Mouse (Mus musculus) intestine, embryonic 15.5 days (tissue): ENCODE measurements at regions not wholly inside any gene's neighbourhood (a gene's known extent, or its start where the extent isn't known, plus 50 kb on each side); places are given as distances from the start of the nearest gene placed in this dataset.

Experiments
- ATAC-seq: fragments of 200-750 bp; cut with Nextera tagmentation; 2 replicates; pipeline ENCODE4 v1.8.0; 2017; ENCODE audit warnings: moderate TSS enrichment, moderate library complexity
- H3K27ac ChIP-seq: fragments of 300-500 bp; sonication (generic); 2 replicates; pipeline ENCODE4 v1.5.1; 2015; ENCODE audit warnings: mild to moderate bottlenecking, inconsistent platforms
- H3K27me3 ChIP-seq: fragments of 300-500 bp; sonication (generic); replicated peaks from 2 replicates; pipeline ENCODE4 v1.6.1; 2015; ENCODE audit warnings: inconsistent platforms
- H3K36me3 ChIP-seq: fragments of 300-500 bp; sonication (generic); 2 replicates; pipeline ENCODE4 v1.6.1; 2015; ENCODE audit warnings: inconsistent platforms
- H3K4me1 ChIP-seq: fragments of 300-500 bp; sonication (generic); replicated peaks from 2 replicates; pipeline ENCODE4 v1.6.1; 2015; ENCODE audit warnings: inconsistent platforms
- H3K4me2 ChIP-seq: fragments of 300-500 bp; sonication (generic); replicated peaks from 2 replicates; pipeline ENCODE4 v1.6.1; 2015; ENCODE audit warnings: mild to moderate bottlenecking, inconsistent platforms
- H3K4me3 ChIP-seq: fragments of 300-500 bp; sonication (generic); replicated peaks from 2 replicates; pipeline ENCODE4 v1.5.1; 2015; ENCODE audit warnings: inconsistent platforms
- H3K9ac ChIP-seq: fragments of 300-500 bp; sonication (generic); 2 replicates; pipeline ENCODE4 v1.6.1; 2015; ENCODE audit warnings: inconsistent platforms
- H3K9me3 ChIP-seq: fragments of 300-500 bp; sonication (generic); 2 replicates; pipeline ENCODE4 v1.6.1; 2016; ENCODE audit warnings: inconsistent platforms
- WGBS: fragments of 180-500 bp; shearing (Covaris S2); methylation state at CpG from one replicate; pipeline ENCODE4 v1.1.7; 2015; 5-methylcytosine and 5-hydroxymethylcytosine counted together

GRCm38 (mm10) chrX:12219474-12219873 lies 59.3 kb upstream of the Bcor start:
- Histone ChIP-seq H3K9me3 (no peaks in the 10 kb centered on the region), H3K4me3 (no peak overlapping the region), H3K4me1 (no peaks in the 10 kb centered on the region), H3K36me3 (no peaks in the 10 kb centered on the region), H3K9ac (no peak overlapping the region), H3K4me2 (no peak overlapping the region), H3K27me3 (no peaks in the 10 kb centered on the region), H3K27ac (no peak overlapping the region)
- no peak for ATAC-seq
- 69% methylated on average over 8 of the region's 8 CpGs for WGBS

- no peak for ATAC-seq
- H3K4me1 ChIP-seq = no peaks in the 10 kb centered on the region
Measured at GRCm38 (mm10) chrX:12224314-12224713, 64.2 kb upstream of the Bcor start.

GRCm38 (mm10) chrX:12225116-12225891 lies 65.1 kb upstream of the Bcor start:
- no peak overlapping the region for H3K27ac ChIP-seq
- H3K27me3 ChIP-seq = 0 out of 2 replicates have a peak, but pooled peaks cover 5% of the 10 kb centered on the region
- no peaks in the 10 kb centered on the region for H3K4me1 ChIP-seq
- no peak overlapping the region for H3K4me3 ChIP-seq
- peak overlapping the region; percentile 41 for H3K4me2 ChIP-seq
- no peak overlapping the region for H3K9ac ChIP-seq
- ATAC-seq = no peak
- 11% methylated on average over 19 of the region's 19 CpGs for WGBS
- no peaks in the 10 kb centered on the region for H3K9me3 ChIP-seq
- H3K36me3 ChIP-seq = no peaks in the 10 kb centered on the region

More at GRCm38 (mm10) chrX:12224314-12224713, 64.2 kb upstream of the Bcor start:
- 72% methylated on average over 4 of the region's 4 CpGs for WGBS
- H3K9me3 ChIP-seq = no peaks in the 10 kb centered on the region
- no peak overlapping the region for H3K4me3 ChIP-seq
- H3K27me3 ChIP-seq = 0 out of 2 replicates have a peak, but pooled peaks cover 5% of the 10 kb centered on the region
- no peaks in the 10 kb centered on the region for H3K36me3 ChIP-seq
- no peak overlapping the region for H3K4me2 ChIP-seq
- H3K27ac ChIP-seq = no peak overlapping the region
- no peak overlapping the region for H3K9ac ChIP-seq

GRCm38 (mm10) chrX:12225892-12226206 lies 65.7 kb upstream of the Bcor start:
- H3K27me3 ChIP-seq = 0 out of 2 replicates have a peak, but pooled peaks cover 5% of the 10 kb centered on the region
- no peaks in the 10 kb centered on the region for H3K4me1 ChIP-seq
- no peak overlapping the region for H3K9ac ChIP-seq
- peak overlapping the region; percentile 41; the same call in 1 of the 2 replicates for H3K4me2 ChIP-seq
- H3K36me3 ChIP-seq = no peaks in the 10 kb centered on the region
- WGBS = 26% methylated on average over 3 of the region's 3 CpGs
- no peaks in the 10 kb centered on the region for H3K9me3 ChIP-seq
- ATAC-seq = no peak
- no peak overlapping the region for H3K4me3 ChIP-seq
- H3K27ac ChIP-seq = no peak overlapping the region

- Histone ChIP-seq H3K4me3 (no peak overlapping the region), H3K36me3 (no peaks in the 10 kb centered on the region), H3K9ac (no peak overlapping the region), H3K27ac (no peak overlapping the region), H3K27me3 (no peaks in the 10 kb centered on the region), H3K4me2 (no peak overlapping the region), H3K9me3 (no peaks in the 10 kb centered on the region), H3K4me1 (no peaks in the 10 kb centered on the region)
- WGBS = 40% methylated on average over 4 of the region's 4 CpGs
- ATAC-seq = no peak
Measured at GRCm38 (mm10) chrX:12240505-12241011, 80.4 kb upstream of the Bcor start.

GRCm38 (mm10) chrX:12241751-12242150 lies 81.6 kb upstream of the Bcor start:
- ATAC-seq = no peak
- Histone ChIP-seq H3K27me3 (no peaks in the 10 kb centered on the region), H3K9ac (no peak overlapping the region), H3K4me3 (no peak overlapping the region), H3K36me3 (no peaks in the 10 kb centered on the region), H3K4me2 (no peak overlapping the region), H3K27ac (no peak overlapping the region), H3K9me3 (no peaks in the 10 kb centered on the region), H3K4me1 (no peaks in the 10 kb centered on the region)
- WGBS = 59% methylated on average over 4 of the region's 4 CpGs

- Histone ChIP-seq H3K4me2 (no peak overlapping the region), H3K9ac (no peak overlapping the region), H3K27ac (no peak overlapping the region), H3K27me3 (0 out of 2 replicates have a peak, but pooled peaks cover 3% of the 10 kb centered on the region), H3K4me3 (no peak overlapping the region), H3K36me3 (no peaks in the 10 kb centered on the region), H3K9me3 (no peaks in the 10 kb centered on the region), H3K4me1 (no peaks in the 10 kb centered on the region)
- ATAC-seq = no peak
- 60% methylated on average over 4 of the region's 4 CpGs for WGBS
Measured at GRCm38 (mm10) chrX:12249071-12249470, 88.9 kb upstream of the Bcor start.

- WGBS = 82% methylated on average over 4 of the region's 4 CpGs
- H3K9me3 ChIP-seq = no peaks in the 10 kb centered on the region
Measured at GRCm38 (mm10) chrX:12249911-12250310, 89.8 kb upstream of the Bcor start.

GRCm38 (mm10) chrX:12251853-12252679 lies 91.9 kb upstream of the Bcor start:
- Histone ChIP-seq H3K36me3 (no peaks in the 10 kb centered on the region), H3K4me3 (peak overlapping the region; percentile 33), H3K27me3 (0 out of 2 replicates have a peak, but pooled peaks cover 3% of the 10 kb centered on the region), H3K9me3 (no peaks in the 10 kb centered on the region), H3K4me2 (peak overlapping the region; percentile 63), H3K9ac (0 out of 2 replicates have a peak overlapping the region, but pooled peaks have one; percentile 32), H3K27ac (no peak overlapping the region), H3K4me1 (no peaks in the 10 kb centered on the region)
- peak; percentile 86 for ATAC-seq
- WGBS = 25% methylated on average over 32 of the region's 32 CpGs

More at GRCm38 (mm10) chrX:12249911-12250310, 89.8 kb upstream of the Bcor start:
- Histone ChIP-seq H3K4me3 (no peak overlapping the region), H3K27me3 (0 out of 2 replicates have a peak, but pooled peaks cover 3% of the 10 kb centered on the region), H3K4me1 (no peaks in the 10 kb centered on the region), H3K9ac (no peak overlapping the region), H3K36me3 (no peaks in the 10 kb centered on the region), H3K4me2 (no peak overlapping the region), H3K27ac (no peak overlapping the region)
- no peak for ATAC-seq

- H3K4me2 ChIP-seq = peak overlapping the region; percentile 63
- 0 out of 2 replicates have a peak overlapping the region, but pooled peaks have one; percentile 32 for H3K9ac ChIP-seq
- H3K36me3 ChIP-seq = no peaks in the 10 kb centered on the region
- ATAC-seq = peak; percentile 56; the same call in 1 of the 2 replicates
- WGBS = 9% methylated on average over 16 of the region's 16 CpGs
- no peaks in the 10 kb centered on the region for H3K9me3 ChIP-seq
- H3K4me3 ChIP-seq = peak overlapping the region; percentile 33
- H3K4me1 ChIP-seq = no peaks in the 10 kb centered on the region
- 0 out of 2 replicates have a peak, but pooled peaks cover 3% of the 10 kb centered on the region for H3K27me3 ChIP-seq
- H3K27ac ChIP-seq = no peak overlapping the region
Measured at GRCm38 (mm10) chrX:12252680-12253021, 92.5 kb upstream of the Bcor start.

GRCm38 (mm10) chrX:12256758-12257157 lies 96.6 kb upstream of the Bcor start:
- Histone ChIP-seq H3K9me3 (no peaks in the 10 kb centered on the region), H3K36me3 (no peaks in the 10 kb centered on the region), H3K4me1 (no peaks in the 10 kb centered on the region), H3K27ac (no peak overlapping the region), H3K4me3 (no peak overlapping the region), H3K9ac (no peak overlapping the region), H3K4me2 (no peak overlapping the region), H3K27me3 (0 out of 2 replicates have a peak, but pooled peaks cover 3% of the 10 kb centered on the region)
- WGBS = 70% methylated on average over 8 of the region's 8 CpGs
- no peak for ATAC-seq

GRCm38 (mm10) chrX:12263834-12264233 lies 103.7 kb upstream of the Bcor start:
- Histone ChIP-seq H3K4me1 (no peaks in the 10 kb centered on the region), H3K27ac (no peak overlapping the region), H3K9ac (no peak overlapping the region), H3K9me3 (no peaks in the 10 kb centered on the region), H3K36me3 (no peaks in the 10 kb centered on the region), H3K4me2 (no peak overlapping the region), H3K4me3 (no peak overlapping the region), H3K27me3 (no peaks in the 10 kb centered on the region)
- ATAC-seq = no peak
- WGBS = 85% methylated on average over 6 of the region's 6 CpGs
